Mouse (Mus musculus): ENCODE data around the gene Kdelr2. TPM values are rescaled to one million over a fixed set of nuclear protein-coding genes. Genes with fewer than 3 reads are reported as not detected.

Gene Kdelr2
- total and polyA plus RNA-seq, 2 experiments from 2014 or later = 97.3 to 138 TPM

DNA sequence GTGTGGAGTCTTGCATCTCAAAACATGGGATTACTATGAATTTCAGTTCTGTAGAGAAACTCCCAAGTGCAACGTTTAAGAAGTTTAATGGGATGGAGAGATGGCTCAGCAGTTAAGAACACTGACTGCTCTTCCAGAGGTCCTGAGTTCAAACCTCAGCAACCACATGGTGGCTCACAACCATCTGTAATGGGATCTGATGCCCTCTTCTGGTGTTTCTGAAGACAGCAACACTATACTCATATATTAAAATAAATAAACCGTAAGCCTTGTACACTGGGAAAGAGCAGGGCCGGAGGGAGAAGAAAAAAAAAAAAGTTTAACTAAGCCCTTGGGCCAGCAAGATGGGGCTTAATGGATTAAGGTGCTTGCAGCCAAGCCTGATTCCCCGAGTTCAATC is 19.4 kb downstream of the Kdelr2 start:
- Histone ChIP-seq H3K36me3 (ENCODE audit: insufficient read depth, low read length) (peaks cover 28% of the 10 kb centered on the region), H3K9me3 (ENCODE audit: low read length) (no peaks in the 10 kb centered on the region), H3K27me3 (ENCODE audit: insufficient read depth, low read length) (no peaks in the 10 kb centered on the region), H3K27ac (ENCODE audit: low read depth, low read length) (no peak overlapping the region), H3K4me1 (ENCODE audit: insufficient read depth, low read length) (no peaks in the 10 kb centered on the region), H3K9ac (replicated peaks; ENCODE audit: low read length, poor library complexity, severe bottlenecking) (no peak overlapping the region), H3K4me2 (ENCODE audit: low read depth, low read length, poor library complexity, severe bottlenecking) (no peak overlapping the region), H3K4me3 (ENCODE audit: low read depth, low read length) (no peak overlapping the region)
- TF ChIP-seq CTCF (IDR thresholded peaks at IDR 0.05) = peak; percentile 29; the same call in 1 of the 2 replicates
- DNase-seq (ENCODE audit: low spot score) (no peak), ATAC-seq (ENCODE audit: low FRiP score) (no peak)
- 86% methylated on average over 4 of the region's 4 CpGs for WGBS

DNA sequence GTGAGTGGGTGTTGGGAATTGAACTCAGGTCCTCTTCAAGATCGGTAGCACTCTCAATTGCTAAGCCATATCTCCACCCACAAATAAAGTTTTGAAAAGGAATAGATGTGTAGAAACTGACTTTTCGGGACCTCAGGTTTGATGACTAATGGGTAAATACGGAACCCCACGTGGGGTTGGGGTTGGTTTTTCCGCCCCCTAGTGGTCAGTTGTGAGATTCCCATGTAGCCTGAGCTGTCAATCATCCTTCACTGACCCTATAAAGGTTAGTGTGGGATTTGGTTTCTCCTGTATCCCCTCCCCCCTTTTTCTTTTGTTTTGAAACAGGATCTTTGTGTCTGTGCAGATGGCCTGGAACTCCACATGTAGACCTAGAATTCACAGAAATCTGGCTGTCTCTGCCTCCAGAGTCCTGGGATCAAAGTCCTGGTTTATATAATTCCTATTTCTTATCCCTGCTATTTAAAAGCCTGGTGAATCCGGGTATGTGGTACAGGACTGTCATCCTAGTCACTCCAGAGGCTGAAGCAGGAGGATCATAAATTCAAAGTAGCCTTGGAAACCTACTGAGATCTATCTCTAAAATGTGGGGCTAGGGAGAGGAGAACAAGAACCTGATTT is 20.4 kb downstream of the Kdelr2 start:
- Histone ChIP-seq H3K4me3 (ENCODE audit: low read depth, low read length) (no peak overlapping the region), H3K4me2 (ENCODE audit: low read depth, low read length, poor library complexity, severe bottlenecking) (no peak overlapping the region), H3K36me3 (ENCODE audit: insufficient read depth, low read length) (peaks cover 22% of the 10 kb centered on the region), H3K27ac (ENCODE audit: low read depth, low read length) (no peak overlapping the region), H3K4me1 (ENCODE audit: insufficient read depth, low read length) (no peaks in the 10 kb centered on the region), H3K9ac (replicated peaks; ENCODE audit: low read length, poor library complexity, severe bottlenecking) (no peak overlapping the region), H3K27me3 (ENCODE audit: insufficient read depth, low read length) (no peaks in the 10 kb centered on the region), H3K9me3 (ENCODE audit: low read length) (no peaks in the 10 kb centered on the region)
- 28% methylated on average over 6 of the region's 6 CpGs for WGBS
- TF ChIP-seq CTCF (IDR thresholded peaks at IDR 0.05) = peak; percentile 79
- DNase-seq (ENCODE audit: low spot score) (peak; percentile 56), ATAC-seq (ENCODE audit: low FRiP score) (no peak)

GRCm38 (mm10) chr5:143434421-143434820 is 30.8 kb downstream of the Kdelr2 start:
- peak; percentile 70 for DNase-seq (ENCODE audit: low spot score)
- no peaks in the 10 kb centered on the region for H3K27me3 ChIP-seq (ENCODE audit: insufficient read depth, low read length)
- no peak overlapping the region for H3K27ac ChIP-seq (ENCODE audit: low read depth, low read length)
- no peaks in the 10 kb centered on the region for H3K4me1 ChIP-seq (ENCODE audit: insufficient read depth, low read length)
- no peaks in the 10 kb centered on the region for H3K9me3 ChIP-seq (ENCODE audit: low read length)
- H3K36me3 ChIP-seq (ENCODE audit: insufficient read depth, low read length) = no peaks in the 10 kb centered on the region
- H3K4me3 ChIP-seq (ENCODE audit: low read depth, low read length) = no peak overlapping the region
- H3K9ac ChIP-seq (replicated peaks; ENCODE audit: low read length, poor library complexity, severe bottlenecking) = no peak overlapping the region
- peak; percentile 83 for TF ChIP-seq CTCF (IDR thresholded peaks at IDR 0.05)
- WGBS = 8% methylated on average over 4 of the region's 4 CpGs
- H3K4me2 ChIP-seq (ENCODE audit: low read depth, low read length, poor library complexity, severe bottlenecking) = no peak overlapping the region
- no peak for ATAC-seq (ENCODE audit: low FRiP score)

GRCm38 (mm10) chr5:143441298-143441697 is 37.7 kb downstream of the Kdelr2 start:
- Histone ChIP-seq H3K4me2 (ENCODE audit: low read depth, low read length, poor library complexity, severe bottlenecking) (no peak overlapping the region), H3K36me3 (ENCODE audit: insufficient read depth, low read length) (no peaks in the 10 kb centered on the region), H3K9me3 (ENCODE audit: low read length) (no peaks in the 10 kb centered on the region), H3K4me3 (ENCODE audit: low read depth, low read length) (no peak overlapping the region), H3K9ac (replicated peaks; ENCODE audit: low read length, poor library complexity, severe bottlenecking) (no peak overlapping the region), H3K4me1 (ENCODE audit: insufficient read depth, low read length) (no peaks in the 10 kb centered on the region), H3K27ac (ENCODE audit: low read depth, low read length) (no peak overlapping the region), H3K27me3 (ENCODE audit: insufficient read depth, low read length) (no peaks in the 10 kb centered on the region)
- no peak for TF ChIP-seq CTCF (IDR thresholded peaks at IDR 0.05)
- no peak for ATAC-seq (ENCODE audit: low FRiP score)
- no peak for DNase-seq (ENCODE audit: low spot score)
- WGBS = 73% methylated on average over 3 of the region's 3 CpGs

DNA sequence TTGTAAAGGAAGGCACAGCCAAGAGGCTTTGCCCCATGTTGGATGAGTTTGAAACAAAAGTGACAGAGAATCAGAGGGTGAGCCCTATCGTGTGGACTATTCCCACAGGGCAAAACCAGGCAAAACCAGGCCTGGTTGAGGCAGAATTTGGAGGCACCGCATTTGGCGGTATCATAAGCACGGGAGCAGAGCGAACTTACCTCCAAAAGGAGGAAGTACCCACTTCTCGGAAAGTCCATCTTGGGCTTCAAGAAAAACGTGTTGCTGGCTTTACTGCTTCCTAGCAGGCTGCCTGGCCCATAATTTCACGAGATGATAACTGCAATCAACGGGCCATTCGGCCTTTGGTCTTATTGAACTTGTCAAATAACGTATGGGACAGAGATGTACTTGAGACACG is 38.1 kb downstream of the Kdelr2 start:
- Histone ChIP-seq H3K9ac (replicated peaks; ENCODE audit: low read length, poor library complexity, severe bottlenecking) (no peak overlapping the region), H3K9me3 (ENCODE audit: low read length) (no peaks in the 10 kb centered on the region), H3K4me3 (ENCODE audit: low read depth, low read length) (no peak overlapping the region), H3K27ac (ENCODE audit: low read depth, low read length) (no peak overlapping the region), H3K4me1 (ENCODE audit: insufficient read depth, low read length) (no peaks in the 10 kb centered on the region), H3K36me3 (ENCODE audit: insufficient read depth, low read length) (no peaks in the 10 kb centered on the region), H3K27me3 (ENCODE audit: insufficient read depth, low read length) (no peaks in the 10 kb centered on the region), H3K4me2 (ENCODE audit: low read depth, low read length, poor library complexity, severe bottlenecking) (no peak overlapping the region)
- TF ChIP-seq CTCF (IDR thresholded peaks at IDR 0.05) = no peak
- ATAC-seq (ENCODE audit: low FRiP score) = no peak
- no peak for DNase-seq (ENCODE audit: low spot score)
- 84% methylated on average over 12 of the region's 12 CpGs for WGBS

- ATAC-seq (ENCODE audit: low FRiP score) = no peak
- H3K9me3 ChIP-seq (ENCODE audit: low read length) = no peaks in the 10 kb centered on the region
- H3K36me3 ChIP-seq (ENCODE audit: insufficient read depth, low read length) = peaks cover 15% of the 10 kb centered on the region
- H3K27me3 ChIP-seq (ENCODE audit: insufficient read depth, low read length) = no peaks in the 10 kb centered on the region
- peak overlapping the region; percentile 75 for H3K27ac ChIP-seq (ENCODE audit: low read depth, low read length)
- DNase-seq (ENCODE audit: low spot score) = no peak
- H3K4me3 ChIP-seq (ENCODE audit: low read depth, low read length) = peak overlapping the region; percentile 80
- H3K9ac ChIP-seq (replicated peaks; ENCODE audit: low read length, poor library complexity, severe bottlenecking) = peak overlapping the region; percentile 75
- no peak for TF ChIP-seq CTCF (IDR thresholded peaks at IDR 0.05)
- H3K4me2 ChIP-seq (ENCODE audit: low read depth, low read length, poor library complexity, severe bottlenecking) = peak overlapping the region; percentile 64
- H3K4me1 ChIP-seq (ENCODE audit: insufficient read depth, low read length) = 0 out of 2 replicates have a peak, but pooled peaks cover 3% of the 10 kb centered on the region
- WGBS = 79% methylated on average over 11 of the region's 11 CpGs
Observed at GRCm38 (mm10) chr5:143463671-143464070, 60.0 kb downstream of the Kdelr2 start.
